Mouse (Mus musculus) heart, adult 2 months (tissue): ENCODE results near the gene Dclre1a.

ENCODE experiments used
- CTCF ChIP-seq: fragments of 200-600 bp; IDR thresholded peaks from 2 replicates; pipeline ENCODE4 v1.8.1; 2022; ENCODE audit warnings: antibody characterized with exemption, mild to moderate bottlenecking, moderate library complexity
- EP300 ChIP-seq: fragments of 200-500 bp; IDR thresholded peaks from 2 replicates; pipeline ENCODE4 v1.6.1; 2011; ENCODE audit warnings: low read depth, low read length, control low read depth; ENCODE audit not compliant: insufficient read depth
- POLR2A ChIP-seq: fragments of 200-500 bp; IDR thresholded peaks from 2 replicates; pipeline ENCODE4 v1.6.1; 2011; ENCODE audit warnings: mild to moderate bottlenecking, low read depth, low read length, control low read depth; ENCODE audit not compliant: insufficient read depth

DNA sequence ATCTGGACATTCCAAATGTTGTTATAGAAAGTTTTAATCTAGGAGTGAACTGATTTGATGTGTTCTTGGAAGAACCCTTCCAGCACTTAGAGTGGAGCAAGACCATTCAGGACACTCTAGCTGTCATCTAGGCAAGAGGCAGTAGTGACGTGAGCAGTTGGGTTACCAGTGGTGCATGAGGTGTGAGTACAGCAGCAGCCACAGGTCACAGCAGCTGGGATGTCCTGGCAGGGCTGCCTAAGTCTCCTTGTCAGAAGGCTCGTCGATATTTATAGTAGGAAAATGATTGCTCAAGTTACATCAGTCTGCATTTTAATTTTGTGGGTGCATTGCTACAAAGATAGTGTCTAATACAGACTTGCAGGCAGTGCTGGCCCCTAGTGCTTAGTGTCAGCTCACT, 42.2 kb upstream of the Dclre1a start:
- no peak for TF ChIP-seq CTCF
- no peak for TF ChIP-seq POLR2A
- TF ChIP-seq EP300, result no peak
